Mouse (Mus musculus): ENCODE results near the gene Cldn3.
"Not testable (repeated sequence)": the region's sequence is repeated elsewhere in the genome, so short reads cannot be mapped to it uniquely, and the experiment has no call there.

Cldn3 gene

DNA sequence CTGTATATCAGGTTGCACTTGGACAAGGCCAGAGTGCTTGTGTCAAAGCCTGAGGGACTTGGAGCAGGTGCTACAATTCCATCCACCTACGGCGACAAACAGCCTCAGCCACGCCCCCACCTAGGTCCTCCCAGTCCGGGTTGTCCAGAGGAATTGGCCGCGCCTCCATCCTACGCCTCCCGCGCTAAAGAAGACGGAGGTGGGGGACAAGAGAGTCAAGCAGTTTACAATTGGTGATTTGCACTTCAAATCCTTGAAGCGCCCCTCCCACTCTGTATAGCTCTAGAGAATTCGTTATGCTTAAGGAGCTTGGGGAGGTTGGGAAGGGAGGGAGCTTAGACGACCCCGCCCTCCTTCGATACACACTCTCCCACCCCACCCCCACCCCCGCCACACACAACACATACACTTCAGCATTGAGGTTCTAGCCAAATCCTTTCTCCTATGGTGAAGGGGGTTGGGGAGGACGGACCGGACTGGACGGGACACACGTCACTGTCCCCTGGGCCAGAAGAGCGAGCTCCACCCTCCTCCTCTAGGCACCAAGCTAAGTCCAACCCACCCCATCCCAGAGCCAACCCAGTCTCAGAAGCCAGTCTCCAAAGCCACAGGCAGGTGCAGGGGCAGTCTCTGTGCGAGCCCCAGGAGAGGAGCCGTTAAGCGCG, at the start of gene Cldn3:
Cldn3 (plus strand) TSS at position 582 of the 665 bp plus-strand sequence.
- no peak for DNase-seq

DNA sequence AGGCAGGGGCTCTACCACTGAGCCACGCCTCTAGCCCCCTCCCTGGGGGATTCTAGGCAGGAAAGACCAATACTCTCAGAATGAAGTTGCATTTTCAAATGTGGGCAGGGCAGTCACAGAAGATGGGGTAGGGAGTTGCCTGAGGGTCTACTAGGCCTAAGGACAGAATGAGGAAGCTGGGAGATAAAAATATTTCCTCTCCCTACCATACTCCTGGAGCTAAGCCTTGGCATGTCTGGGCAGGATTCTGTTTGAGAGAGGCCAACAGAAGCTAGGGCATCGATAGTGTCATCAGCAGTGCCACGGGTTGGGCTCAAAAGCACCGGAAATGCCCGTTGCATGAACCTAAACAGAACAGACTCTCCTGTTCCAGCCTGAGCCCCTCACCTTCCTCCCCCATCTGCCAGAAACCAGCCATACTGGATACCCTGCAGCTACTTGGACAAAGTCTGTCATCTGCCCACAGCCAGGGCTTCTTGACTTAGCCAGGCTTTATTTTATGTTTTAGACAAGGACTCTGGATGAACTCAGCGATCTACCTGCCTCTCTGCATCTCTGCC, 49.3 kb upstream of the Cldn3 start:
- DNase-seq = no peak

DNA sequence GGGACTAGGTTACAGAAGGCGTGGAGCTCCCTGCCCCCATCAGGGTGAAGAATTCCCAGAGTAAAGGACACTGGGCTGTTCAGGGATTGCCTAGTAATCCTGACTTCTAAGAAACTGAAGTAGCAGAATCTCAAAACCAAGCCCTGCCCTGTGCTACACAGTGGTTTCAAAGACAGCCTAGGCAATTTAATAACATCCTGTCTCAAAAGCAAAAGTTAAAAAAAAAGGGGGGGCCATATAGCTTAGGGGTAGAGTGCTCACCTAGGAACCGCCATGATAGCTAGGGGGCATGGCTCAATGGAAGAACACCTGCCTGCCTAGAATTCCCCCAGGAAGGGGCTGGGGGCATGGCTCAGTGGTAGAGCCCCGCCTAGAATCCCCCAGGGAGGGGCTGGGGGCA, 46.9 kb upstream of the Cldn3 start:
- DNase-seq = no peak

DNA sequence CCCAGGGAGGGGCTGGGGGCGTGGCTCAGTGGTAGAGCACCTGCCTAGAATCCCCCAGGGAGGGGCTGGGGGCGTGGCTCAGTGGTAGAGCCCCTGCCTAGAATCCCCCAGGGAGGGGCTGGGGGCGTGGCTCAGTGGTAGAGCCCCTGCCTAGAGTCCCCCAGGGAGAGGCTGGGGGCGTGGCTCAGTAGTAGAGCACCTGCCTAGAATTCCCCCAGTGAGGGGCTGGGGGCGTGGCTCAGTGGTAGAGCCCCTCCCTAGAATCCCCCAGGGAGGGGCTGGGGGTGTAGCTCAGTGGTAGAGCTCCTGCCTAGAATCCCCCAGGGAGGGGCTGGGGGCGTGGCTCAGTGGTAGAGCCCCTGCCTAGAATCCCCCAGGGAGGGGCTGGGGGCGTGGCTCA, 46.5 kb upstream of the Cldn3 start:
- not testable (repeated sequence) for DNase-seq

DNA sequence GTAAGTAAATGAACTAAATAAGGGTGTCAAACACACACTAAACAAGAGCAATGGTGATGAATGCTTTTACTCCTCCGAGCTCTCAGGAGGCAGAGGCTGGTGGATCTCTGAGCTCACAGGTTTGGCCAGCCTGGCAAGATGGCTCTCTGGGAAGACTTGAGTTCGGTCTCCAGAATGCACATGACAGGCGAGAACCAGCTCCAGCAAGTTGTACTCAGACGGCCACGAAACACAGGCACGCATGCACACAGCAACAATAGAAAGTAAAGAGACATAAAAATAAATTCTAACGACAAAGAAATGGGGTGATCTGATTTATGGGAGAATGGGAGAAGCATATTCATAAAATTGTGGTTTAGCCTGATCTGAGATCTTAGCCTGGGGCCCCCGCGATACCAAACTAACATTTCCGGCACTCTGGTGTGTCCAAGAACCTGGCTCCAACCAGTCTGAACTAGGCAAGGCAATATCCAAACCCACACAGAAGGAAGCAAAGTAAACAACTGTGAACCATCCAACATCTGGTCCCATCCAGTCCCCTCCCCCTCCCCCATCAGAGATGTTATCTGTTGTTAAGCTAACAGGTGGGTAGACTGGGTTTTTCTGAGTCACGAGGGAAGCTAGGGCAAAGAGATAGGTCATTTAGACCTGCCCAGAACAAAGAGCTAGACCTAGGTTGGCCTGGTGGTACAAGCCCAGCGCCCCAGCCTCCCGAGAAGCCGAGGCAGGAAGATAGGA, 44.4 kb upstream of the Cldn3 start:
- DNase-seq = no peak

DNA sequence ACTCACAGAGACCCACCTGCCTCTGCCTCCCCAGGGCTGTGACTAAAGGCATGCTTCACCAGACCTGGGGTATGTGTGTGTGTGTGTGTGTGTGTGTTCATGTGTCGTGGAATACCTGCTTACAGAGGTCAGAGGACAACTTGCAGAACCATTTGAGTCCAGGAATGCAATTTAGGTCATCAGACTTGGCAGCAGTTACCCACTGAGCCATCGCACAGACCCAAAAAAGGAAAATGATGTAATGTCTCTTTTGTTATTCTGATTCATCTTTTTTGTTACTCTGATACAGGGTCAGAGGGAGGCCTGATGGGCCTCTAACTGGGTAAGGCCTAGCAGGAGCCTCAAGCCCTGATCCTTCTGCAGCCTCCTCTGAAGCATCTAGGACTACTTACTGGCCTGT, 43.3 kb upstream of the Cldn3 start:
- DNase-seq = no peak

DNA sequence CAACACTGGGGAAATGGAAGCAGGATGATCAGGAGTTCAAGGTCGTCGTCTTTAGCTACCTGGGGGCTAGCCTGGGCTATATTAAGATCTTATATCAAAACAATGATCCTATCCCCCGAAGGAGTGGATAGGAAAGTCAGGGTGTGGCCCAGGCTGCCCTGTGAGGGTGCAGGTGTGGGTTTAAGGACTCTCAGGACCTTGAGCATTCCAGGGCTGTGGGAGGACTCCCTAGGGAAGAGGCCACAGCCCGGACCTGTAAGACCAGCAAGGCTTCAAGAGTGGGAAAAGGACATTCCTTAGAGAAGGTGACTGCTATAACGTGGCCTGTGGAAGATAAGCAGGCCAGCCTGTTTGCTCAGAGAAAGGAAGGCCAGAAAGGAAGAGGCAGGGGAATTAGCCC, 41.8 kb upstream of the Cldn3 start:
- DNase-seq = no peak

DNA sequence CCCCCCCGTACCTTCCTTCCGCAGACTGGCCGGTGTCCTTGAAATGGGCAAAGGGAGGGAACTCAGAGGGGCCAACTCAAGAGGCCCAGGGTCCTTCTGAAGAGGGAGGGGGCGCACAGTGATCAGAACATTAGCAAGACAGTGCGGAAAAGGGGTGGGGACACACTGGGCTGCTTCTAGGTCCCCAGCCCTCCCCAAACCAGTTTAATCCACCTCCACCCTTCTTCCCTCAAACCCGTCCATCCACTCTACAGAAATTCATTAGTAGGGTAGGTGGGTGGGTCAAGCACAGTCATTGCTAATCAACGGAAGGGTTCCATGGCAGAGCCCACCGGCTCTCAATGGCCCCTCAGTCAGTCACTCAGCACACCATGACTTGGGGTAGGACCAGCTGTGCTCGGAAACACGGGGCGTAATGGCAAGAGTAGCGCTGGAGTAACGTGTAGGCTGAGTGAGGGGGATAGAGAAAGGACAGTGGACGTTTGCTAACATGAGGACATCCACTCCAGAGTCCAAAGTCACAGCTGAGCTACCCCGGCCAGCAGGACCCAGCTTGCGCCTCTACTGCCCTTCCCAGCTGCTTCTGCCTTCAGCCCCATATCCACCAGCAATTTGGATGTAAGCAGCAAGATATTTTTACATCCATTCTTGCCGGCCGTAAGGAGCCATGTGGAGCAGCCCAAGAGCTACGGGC, 40.6 kb upstream of the Cldn3 start:
- DNase-seq = no peak

DNA sequence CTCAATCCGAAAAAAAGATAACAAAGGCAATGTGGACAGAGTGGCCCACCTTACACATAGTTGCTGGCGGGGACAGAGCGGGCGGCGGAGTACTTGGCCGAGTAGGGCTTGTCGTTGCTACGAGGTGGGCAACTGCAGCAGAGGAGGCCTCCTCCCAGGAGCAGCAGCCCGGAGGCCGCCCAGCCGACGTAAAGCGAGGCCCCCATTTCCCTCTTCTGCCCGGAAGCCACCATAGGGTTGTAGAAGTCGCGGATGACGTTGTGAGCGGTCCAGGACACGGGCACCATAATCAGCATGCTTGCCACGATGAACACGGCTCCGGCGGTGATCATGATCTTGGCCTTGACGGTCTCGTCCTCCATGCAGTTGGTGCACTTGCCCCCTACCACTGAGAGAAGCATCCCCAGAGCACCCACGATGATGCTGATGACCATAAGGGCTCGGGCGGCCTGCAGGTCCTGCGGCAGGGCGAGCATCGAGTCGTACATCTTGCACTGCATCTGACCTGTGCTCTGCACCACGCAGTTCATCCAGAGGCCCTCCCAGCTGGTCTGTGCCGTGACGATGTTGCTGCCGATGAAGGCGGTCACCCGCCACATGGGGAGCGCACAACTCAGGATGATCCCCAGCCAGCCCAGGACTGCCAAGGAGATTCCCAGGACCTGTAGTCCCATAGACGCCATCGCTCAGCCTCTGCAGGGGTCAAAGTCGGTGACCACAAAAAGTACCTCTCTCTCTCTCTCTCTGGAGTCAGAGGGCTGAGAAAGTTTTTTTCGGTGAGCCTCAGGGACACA, 39.8 kb upstream of the Cldn3 start:
- DNase-seq = no peak

DNA sequence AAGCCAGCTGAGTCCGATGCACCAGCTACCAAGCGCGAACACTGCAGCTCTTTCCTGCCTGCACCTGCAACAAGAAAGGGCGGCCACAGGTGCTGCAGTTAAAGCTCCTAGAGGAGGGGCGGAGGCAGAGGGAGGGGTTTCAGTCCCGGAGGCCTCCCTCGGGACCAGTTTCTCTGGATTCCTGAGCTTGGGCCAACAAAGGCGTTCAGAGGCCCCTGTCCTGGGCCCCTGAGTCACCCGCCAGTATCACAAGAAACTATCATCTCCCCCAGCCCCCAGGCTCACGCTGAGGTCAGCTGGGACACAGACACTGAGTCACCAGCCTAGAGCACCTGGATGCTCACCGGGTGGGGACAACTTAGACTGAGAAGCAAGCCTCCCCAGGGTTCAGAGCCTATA, 39.2 kb upstream of the Cldn3 start, which contains the start of gene Cldn4:
Cldn4 (minus strand) TSS at position 78 of the 399 bp plus-strand sequence.
- DNase-seq = no peak

DNA sequence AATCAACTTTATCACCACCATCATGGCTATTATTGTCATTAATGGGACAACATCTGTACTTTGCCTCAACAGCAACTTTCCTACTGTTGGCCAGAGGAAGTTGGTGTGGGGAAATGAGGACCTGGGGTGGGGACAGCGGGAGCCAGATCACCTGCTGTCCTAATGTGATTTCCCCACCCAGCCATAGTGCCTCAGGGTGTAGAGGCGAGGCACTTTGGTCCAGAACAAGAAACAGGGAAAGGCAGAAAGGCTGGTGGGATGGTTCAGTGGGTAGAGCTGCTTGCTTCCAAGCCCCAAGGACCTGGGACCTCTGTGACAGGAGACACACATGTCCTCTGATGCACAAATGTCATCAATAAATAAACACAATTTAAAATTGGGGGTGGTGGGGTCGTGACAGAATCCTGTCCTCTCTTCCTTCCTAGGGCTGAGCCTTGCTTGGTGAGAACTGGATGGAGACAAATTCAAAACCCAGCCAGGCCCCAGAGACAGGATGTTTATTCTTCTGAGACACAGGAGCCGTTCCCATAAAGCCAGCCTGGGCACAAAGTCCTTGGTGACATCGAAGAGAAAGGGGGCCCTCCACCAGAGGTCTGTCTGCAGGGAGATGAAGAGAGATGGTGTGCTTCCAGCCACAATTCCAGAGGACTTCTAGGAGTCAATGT, 38.5 kb upstream of the Cldn3 start:
- DNase-seq = no peak

DNA sequence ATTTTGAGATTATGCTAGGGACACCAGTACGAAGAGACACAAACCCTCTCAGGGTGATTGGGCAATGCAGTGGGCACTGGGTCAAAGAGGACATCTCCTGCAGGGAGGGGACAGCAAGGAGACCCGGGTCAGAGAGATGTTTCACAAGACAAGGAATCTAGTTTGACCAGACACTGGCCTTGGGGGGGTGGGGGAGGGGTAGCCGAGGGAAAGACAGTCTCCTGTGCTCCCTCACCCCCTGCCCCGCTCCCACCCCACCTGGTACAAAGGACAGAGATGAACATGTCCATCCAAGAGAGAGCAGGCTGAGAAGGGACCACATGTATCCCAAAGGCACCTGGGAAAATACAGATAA, 38.0 kb upstream of the Cldn3 start:
- no peak for DNase-seq

DNA sequence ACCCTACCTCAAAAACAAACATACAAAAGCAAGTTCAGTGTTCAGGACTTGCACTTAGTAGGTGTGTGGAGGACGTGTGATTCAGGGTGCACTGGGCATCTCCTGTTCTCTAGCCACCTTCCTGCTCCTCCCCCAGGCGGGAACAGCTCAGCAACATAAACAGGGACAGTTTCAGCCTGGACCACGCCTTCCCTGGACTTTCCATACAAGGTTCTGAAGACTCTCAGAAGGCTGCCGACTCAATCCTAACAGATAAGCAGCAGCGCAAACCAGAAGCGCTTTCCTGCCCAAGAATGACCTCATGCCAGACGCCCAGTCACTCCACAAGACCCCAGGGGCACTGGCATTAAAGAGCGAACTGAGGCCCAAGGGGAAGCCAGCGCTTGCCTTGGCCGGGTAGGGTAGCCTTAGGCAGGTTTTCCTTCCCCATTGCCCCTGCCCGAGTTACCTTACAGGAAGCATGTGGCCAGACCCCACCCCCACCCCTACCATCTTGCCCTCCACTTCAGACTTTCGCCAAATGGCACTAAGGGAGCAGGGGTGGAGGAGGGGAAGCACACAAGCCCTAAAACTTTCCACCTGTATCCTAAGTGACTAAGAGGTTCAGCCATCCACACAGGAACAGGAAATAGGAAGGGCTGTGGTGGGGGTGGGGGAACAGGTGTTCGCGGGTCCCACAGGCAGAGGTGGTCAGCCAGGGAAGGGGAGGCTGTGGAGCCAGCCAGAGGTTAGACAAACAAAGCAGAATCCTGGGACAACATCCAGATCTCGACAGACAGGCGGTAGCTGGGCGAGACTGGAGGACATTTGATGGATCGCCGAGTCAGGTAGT, 34.7 kb upstream of the Cldn3 start:
- no peak for DNase-seq

DNA sequence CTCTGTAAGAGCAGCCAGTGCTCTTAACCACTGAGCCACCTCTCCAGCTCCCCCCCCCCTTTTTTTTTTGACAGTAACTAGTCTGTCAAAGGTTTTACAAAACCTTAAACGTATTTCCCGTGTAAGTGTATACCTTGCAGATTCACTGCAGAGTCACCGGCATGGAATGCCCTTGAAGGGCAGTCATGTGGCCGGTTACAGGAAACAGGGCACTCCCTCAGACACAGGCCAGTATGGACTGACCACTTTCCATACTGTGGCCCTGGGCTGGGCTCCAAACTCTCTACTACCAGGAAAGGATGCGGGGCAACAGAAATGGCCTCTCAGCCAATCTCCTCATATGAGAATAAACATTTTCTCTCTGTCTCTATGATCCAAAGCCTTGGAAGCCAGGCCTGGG, 30.5 kb upstream of the Cldn3 start:
- DNase-seq = no peak

DNA sequence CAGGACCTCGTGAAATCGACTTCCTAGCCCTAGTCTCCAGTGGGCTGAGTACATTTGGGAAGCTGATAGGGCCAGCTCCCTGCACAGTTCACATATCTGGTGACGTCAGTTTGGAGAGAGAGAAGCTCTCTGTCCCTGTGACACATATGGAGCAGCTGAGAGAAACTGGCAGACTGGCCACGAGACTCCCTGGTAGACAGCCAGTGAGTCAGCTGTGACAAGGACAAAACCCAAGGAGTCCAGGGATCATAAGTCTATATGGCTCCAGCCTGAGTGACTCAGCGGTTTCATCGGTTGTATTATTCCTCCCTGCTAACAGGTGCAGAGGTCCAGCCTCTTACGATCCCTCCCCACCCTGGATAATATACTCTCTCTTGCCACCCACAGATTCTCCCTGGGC, 26.9 kb upstream of the Cldn3 start:
- DNase-seq = no peak

DNA sequence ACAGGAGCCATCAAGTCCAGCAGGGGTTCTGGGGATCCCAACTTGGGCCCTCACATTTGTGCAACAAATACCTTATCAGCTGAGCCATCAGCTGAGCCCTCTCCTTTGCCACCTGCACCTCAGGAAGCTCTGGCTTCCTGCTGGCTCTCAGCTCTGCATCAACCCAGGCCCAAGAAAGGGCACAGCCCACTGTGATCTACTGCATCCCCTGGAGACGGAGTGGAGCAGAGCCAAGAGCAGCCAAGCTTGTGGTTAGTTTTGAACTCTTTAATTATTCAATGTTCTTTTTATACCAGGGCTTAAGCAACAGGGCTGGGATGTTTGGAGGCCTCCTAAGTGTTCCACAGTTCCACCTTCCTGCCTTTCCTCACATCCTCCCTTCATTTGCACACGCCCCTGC, 25.6 kb upstream of the Cldn3 start:
- no peak for DNase-seq

DNA sequence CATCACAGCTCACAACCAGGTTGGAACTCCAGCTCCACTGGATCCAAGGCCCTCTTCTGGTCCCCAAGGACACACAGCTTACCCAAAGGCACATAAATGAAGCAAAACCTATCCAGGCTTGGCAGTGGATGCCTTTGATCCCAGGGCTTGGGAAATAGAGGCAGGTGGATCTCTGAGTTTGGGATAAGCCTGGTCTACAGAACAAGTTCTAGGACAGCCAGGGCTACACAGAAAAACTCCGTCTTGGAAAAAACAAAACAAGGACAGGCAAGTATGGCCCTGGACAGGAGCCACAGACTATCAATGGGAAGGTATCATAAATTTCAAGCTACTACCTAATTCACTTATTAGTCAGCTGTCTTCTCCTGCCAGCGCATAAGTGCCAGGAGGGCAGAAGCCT, 24.5 kb upstream of the Cldn3 start:
- DNase-seq = no peak

DNA sequence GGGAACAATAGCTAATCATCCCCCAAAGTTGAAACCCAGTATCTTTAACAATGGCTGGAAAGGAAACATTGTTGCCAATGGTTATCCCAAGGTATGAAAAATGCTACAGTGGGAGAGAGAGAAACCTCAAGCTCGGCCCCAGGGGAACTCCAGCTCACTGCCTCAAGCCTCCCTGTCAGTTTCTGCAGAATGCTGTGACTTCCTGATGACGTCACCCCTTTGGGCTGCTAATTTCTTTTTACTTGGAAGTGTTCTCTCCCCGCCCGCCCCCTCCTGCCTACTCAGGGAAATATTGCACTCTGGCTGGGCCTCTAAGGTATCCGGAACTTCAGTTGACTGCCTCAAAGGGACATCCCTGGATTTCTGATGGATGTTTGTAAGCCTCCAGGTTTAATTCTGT, 22.5 kb upstream of the Cldn3 start:
- no peak for DNase-seq

DNA sequence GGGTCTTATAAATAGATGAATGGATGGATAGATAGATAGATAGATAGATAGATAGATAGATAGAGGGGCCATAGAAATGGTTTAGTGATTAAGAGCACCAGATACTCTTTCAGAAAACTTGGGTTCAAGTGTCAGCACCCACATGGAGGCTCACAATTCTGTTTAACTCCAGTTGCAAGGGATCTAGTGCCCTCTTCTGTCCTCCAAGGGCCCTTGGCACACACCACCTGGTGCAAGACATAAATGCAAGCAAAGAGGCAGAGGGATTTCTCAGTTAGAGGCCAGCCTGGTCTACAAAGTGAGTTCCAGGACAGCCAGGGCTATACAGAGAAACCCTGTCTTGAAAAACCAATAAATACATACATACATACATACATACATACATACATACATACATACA, 21.4 kb upstream of the Cldn3 start:
- not testable (repeated sequence) for DNase-seq

DNA sequence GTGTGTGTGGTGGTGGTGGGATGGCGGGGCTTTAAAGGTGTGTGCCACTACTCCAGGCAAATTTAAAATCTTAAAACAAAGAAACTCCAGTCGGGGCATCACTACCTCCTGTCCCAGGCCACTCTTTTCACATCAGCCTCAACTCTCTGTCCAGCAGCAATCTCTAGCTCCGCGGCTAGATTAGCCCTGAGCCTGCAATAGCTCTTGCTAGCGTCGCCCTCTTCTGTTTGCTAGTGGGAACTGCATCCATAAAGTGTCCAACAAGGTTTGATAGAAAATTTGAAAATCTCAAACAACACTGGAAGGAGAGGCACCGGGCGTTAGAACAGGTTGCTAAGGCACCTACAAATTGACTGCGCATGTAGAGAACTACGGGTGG, 20.6 kb upstream of the Cldn3 start:
- DNase-seq = peak; percentile 68

Measured in cerebellum, adult 9-10 months (tissue).